Mouse (Mus musculus): ENCODE results near the gene Pxn. TPM values are rescaled to one million over a fixed set of nuclear protein-coding genes. Genes with fewer than 3 reads are reported as not detected.
A peak's percentile ranks its signal among the peaks of the same experiment; 100 is the strongest.
"Not testable (repeated sequence)": the region's sequence is repeated elsewhere in the genome, so short reads cannot be mapped to it uniquely, and the experiment has no call there.

The Pxn gene
- total RNA-seq, 2 experiments from 2014 or later, result 39.8 to 46.1 TPM

DNA sequence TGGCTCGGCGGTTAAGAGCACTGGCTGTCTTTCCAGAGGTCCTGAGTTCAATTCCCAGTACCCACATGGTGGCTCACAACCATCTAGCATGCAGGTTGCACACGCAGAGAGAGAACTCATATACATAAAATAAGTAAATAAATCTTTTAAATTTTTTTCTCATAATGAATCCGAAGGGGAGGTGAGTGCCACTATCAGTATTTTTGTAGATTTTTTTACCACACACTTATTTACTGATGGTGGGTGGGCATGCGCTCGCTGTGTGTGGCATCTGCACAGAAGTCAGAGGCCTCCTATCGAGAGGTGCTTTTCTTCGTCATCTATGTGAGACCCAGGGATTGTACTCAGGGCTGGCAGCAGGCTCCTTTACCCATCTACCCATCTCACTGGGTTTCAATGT is 19.1 kb upstream of the Pxn start:
- no peak for DNase-seq

DNA sequence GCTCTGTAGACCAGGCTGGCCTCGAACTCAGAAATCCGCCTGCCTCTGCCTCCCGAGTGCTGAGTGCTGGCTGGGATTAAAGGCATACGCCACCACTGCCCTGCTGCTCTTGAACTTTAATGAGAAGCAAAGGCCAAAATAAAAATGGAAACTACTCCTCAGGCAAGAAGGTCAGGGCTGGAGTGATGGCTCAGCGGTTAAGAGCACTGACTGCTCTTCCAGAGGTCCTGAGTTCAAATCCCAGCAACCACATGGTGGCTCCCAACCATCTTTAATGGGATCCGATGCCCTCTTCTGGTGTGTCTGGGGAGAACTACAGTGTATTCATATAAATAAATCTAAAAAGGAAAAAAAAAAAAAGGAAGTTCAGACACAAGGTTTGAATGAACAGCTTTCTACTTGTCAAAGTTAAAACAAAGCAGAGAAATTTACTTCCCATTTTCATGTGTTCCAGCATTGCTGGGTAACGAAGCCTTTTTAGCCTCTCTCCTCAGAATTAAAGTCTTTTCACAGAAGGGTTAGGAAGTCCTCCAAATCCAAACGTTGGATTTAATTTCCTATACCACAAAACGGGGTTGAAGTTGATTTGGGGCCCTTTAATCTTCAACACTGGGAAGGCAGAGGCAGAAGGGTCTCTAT is 18.4 kb upstream of the Pxn start:
- DNase-seq, result no peak

DNA sequence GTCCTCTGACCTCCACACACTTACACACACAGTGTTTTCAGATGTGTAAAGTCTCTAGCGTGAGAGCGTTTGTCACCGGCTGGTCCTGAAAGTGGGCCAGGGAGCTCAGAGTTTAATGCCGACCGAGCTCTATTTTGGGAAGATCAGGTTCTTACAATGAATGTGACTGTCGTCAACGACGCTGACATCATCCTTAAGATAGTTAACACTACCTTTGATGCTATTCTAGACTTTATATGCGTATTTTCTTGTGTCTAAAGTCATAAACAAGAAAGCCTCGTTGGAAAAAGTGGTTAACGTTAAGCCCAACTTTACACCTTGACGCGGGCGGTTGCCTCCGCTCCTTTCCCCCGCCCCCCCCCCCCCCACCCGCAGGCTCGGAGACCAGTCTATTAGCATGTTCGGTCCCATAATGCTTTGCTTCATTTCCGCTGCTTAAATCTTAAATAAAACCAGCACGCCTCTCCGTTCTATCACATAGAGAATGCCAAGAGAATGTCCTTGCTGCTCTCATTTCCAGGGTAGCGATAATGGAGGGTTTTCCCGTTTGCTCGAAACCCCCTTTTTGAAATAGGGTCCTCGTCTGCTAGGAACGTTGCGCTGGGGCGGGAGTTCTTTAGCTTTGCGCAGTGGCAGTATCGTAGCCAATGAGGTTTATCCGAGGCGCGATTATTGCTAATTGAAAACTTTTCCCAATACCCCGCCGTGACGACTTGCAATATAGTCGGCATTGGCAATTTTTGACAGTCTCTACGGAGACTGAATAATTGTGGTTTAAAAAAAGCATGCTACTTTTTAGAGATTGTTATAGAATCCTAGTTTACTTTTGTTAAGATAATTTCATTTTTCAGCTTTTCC is 17.4 kb upstream of the Pxn start:
- DNase-seq, result peak; percentile 79 to 84

DNA sequence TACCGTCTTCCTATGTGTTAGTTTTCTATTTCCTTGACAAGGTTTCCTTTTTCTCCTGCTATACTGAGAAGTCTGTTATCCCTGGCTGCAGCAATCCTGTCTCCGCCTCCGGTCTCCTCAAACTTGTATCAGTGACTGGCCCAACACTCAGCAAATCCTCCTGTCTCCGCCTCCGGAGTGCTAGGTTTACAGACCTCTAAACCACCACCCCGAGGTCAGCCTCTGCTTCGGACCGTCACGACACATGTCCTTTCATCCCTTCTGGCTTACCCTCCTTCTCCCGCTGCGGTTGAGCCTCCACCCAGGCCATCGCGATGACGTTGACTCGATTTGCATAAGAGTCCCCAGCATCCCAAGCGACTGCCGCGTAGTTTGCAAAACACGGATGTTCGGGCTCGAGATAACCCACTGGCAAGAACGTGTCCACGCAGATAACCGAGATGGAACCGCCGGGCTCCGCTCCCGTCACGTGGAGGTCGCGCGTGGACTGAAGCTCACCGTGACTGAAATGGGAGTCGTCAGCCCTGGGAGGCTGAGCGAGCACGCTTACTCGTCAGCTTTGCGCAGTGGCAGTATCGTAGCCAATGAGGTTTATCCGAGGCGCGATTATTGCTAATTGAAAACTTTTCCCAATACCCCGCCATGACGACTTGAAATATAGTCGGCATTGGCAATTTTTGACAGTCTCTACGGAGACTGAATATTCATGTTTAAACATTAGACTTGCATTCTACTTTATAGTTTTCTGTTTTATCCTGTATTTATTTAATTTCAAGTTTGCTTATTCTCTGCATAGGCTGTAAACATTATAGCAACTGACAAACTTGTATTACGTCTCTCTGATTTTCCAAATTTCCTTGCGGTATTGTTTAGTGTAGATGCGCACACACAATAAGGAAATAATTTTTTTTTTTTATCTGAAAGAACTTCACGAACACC is 16.5 kb upstream of the Pxn start:
- DNase-seq, result peak; percentile 86 to 87

DNA sequence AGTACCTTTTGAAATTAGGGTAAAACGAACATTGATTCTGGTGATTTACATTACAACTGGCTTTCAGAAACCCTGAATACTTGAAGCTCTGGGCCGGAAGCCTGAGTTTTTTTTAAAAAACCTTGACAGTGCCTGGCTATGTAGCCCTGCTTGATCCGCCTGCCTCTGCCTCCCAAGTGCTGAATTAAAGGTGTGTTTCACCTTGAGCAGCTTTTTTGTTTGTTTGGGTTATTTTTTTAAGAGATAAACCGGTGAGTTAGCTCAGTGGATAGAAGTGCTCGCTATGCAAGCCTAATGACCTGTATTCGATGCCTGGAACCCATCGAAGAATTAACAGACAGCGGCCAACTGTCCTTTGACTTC is 15.9 kb upstream of the Pxn start:
- no peak for DNase-seq

DNA sequence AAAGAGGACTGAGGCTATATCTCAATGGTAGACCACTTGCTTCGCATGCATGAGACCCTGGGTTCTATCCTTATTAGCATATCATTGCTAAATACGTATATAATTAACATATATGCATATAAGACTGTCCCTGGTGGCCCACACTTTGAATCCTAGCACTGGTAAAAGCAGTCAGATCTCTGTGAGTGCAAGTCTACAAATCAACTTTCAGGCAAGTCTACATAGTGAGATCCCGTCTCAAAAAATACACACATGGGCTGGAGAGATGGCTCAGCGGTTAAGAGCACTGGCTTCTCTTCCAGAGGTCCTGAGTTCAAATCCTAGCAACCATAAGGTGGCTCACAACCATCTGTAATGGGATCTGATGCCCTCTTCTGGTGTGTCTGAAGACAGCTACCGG is 15.4 kb upstream of the Pxn start:
- DNase-seq, result no peak

DNA sequence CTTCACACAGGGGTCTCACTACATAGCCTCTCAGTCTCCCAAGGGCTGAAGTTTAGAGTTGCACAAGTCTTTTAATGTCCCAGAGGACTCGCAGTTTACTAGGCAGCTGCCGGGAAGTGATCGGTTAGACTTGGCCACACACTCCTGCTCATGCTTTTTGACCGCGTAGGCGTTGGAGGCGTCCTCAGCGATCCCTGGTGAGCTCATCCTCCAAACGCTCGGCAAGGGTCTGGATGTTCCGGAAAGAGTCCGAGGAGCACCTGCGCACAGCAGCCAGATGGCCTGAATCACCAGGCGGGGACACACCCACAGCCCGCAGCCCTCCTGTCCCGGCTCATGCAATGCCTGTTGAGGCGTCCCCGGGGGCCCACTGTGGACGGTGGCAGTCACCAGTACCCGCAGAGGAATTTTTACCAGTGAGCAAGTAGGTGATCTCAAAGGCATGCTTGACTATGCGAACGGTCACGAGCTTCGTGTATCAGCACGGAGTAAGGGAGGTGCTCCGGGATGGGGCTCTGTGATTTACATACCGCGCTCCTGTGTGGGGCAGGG is 14.6 kb upstream of the Pxn start:
- no peak for DNase-seq

DNA sequence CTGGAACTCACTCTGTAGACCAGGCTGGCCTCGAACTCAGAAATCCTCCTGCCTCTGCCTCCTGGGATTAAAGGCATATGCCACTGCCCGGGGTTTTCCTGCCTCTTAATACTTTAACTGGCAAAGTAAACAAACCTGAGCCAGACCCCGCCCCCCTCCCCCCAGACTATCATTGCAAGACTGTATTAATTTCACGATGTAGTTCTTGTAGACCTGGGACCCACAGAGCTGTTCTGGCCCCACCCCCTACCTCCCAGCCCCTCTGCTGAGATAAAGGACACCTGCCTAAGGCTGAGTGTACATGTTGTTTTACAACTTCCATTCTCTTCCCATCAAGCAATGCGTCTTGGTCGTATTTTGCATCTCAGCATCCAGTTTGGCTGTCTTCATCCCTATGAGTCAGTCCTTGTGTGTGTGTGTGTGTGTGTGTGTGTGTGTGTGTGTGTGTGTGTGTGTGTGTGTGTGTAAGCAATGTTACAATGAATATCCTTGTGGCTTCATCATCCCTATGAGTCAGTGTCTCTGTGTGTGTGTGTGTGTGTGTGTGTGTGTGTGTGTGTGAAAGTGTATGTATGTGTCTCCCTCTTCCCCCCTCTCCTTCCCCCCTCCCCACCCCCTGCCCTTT is 13.7 kb upstream of the Pxn start:
- DNase-seq, result no peak

DNA sequence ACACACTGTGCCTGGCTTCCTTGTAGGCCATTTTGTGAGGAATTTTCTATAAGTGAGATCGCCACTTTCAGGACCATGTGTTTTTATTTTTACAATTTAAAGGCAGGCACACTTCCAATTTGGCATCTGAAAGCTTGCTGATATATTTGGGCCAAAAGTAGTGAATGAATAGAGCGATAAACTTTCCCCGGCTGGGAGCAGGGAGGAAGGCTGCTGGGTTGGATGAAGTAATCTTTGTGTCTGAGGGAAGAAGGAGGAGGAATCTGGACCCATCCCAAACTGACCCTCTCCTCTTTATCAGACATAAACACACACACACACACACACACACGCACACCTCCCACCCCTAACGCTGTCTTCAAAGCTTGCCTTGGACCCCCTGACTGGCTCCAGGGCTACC is 13.0 kb upstream of the Pxn start:
- DNase-seq, result no peak

DNA sequence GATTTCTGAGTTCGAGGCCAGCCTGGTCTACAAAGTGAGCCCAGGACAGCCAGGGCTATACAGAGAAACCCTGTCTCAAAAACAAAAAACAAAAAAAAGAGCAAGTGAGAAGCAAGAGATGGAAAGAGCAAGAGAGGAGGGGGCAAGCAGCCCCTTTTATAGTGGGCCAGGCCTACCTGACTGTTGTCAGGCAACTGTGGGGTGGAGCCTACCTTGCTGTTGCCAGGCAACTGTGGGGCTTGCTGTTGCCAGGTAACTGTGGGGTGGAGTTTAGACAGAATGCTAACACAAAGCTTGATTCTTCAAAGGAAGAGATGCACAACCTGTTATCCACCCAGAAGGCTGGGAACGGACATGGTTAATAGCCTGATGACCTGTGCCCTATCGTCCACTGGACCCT is 10.9 kb upstream of the Pxn start:
- DNase-seq, result not testable (repeated sequence)

DNA sequence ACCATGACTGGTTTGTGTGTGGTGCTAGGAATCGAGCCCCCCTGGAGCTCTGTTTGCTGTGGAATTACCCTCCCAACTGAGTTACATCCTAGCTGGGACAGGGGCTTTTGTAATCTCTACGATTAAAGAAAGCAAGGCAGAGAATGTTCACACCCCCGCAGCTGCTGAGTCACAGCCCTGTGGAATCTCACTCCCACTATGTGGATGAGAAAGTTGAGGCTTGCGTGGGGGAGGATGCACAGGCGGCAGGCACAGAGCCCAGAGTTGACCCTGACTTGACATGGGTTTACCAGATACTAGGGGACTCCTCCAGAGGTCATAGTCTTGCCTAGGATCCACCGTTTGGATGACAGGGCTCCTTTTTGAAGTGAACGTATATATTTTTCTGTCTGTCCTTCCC is 9.4 kb upstream of the Pxn start:
- DNase-seq, result no peak

DNA sequence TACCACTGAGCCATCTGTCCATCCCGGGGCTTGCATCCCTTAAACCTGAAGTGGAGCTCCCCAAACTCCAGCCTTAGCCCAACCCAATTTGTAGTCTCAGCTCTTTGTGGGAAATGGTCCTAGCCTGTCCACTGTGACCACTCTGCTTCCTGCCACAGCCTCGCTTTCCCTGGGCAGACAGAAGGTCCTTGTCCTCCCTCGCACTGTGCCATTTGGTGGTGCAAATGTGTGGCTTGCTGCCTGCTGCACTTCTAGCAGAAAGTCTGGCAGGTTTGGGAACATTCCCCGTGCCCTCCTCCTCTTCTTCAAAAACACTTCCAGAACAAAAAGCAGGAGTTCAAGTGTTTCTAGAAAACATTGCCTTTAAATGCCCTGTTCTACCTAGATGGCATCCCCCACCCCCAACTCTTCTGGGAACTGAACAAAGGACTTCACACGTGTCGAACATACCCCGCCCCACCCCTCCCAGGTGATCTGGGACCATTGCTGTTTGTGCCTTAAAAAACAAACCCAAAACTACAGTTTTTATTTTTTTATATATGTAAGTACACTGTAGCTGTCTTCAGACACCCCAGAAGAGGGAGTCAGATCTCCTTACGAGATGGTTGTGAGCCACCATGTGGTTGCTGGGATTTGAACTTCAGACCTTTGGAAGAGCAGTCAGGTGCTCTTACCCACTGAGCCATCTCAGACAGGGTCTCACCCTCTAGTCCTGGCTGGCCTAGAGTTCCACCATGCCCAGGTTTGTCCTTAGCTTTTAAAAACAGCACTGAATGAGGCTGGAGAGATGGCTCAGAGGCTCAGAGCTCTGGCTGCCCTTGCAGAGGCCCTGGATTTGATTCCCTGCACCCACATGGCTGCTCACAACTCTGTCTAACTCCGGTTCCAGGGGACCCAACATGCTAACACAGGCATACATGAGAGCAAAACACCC is 7.9 kb upstream of the Pxn start:
- no peak for DNase-seq

DNA sequence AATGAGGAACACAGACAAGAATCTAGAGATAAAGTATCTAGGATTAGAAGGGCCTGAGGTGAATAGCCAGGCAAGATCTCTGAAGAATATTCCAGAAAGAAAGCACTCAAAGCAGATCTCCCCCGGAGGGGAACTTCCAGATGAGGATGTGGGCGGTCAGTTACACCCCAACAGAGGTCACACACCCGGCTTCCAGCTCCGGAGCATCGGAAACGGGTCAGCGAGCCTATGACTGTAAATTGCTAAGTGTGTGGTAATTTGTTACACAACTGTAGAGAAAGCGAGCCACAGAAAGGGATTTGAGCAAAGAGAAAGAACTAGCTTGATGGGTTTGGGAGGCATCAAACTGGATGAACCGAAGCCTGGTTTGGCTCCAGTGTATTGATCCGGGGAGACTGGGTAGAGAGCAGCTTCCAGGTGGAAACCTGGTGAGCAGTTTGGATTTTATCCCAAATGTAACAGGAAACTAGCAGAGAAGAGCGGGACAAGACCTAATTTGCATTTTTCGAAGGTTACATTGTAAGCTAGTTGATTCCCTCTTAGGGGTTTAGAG is 6.0 kb upstream of the Pxn start:
- no peak for DNase-seq

DNA sequence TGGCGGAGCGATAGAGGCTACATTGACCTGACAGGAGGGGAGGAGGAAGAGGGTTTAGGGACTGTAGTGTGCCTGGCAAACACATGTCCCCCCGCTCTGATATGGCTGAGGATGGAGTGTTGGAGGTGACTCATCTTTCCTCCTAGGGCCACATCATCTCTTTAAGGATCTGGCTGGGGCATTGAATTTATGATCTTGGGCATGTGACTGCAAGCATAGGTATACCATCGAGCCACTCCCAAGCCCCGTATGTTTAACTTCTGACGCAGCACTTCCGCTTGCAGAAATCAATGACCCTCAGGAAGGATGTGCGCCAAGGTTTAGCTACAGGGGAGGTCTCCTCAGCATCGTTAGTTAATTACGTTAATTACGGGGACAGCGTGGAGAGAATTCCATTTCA is 3.4 kb upstream of the Pxn start:
- DNase-seq, result no peak

DNA sequence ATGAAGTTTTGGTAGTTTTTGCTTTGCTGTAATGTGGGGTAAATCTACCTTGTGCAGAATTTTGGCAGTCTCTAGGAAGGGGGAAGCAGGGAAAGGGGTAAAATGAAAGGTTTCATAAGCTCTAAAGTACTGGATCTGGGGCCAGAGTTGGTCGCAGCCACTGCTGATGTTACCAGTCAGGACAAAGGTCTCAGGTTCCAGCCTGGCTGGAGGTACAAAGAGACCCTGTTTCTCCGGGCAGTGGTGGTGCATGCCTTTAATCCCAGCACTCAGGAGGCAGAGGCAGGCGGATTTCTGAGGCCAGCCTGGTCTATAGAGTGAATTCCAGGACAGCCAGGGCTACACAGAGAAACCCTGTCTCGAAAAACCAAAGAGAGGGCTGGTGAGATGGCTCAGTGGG is 859 bp upstream of the Pxn start:
- DNase-seq, result not testable (repeated sequence)

DNA sequence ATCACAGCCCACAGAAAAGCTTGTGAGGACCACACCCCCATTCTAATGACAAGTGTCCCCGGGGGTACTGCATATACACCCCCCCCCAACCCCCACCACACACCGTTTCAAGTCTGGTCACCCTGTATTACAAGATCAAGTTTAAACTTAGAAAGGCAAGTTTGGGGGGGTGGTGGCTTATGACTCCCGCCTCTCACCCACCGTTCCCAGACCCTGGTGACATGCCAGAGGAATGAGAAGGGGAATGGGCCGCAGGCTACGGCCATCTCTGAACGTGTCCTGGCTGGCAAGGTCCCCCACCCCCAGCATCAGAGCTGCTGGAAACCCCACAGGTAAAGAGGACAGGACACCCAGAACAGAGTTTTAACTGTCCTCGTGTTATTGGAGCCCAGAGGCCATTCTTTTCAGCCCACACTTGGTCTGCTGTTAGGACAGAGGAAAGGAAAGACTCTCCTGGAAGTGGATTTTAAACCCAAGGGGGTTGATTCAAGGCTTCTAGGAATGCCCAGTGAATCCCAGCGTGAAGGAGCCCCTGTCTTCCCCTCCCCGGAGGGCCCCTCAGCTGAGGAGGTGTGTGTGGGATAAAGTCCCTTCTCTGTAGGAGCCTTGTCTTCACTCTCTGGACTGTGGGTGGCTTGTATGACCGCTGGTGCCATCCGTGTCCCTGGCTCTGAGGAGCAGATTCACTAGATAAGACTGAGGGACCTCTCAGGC is 948 bp downstream of the Pxn start:
- no peak for DNase-seq

DNA sequence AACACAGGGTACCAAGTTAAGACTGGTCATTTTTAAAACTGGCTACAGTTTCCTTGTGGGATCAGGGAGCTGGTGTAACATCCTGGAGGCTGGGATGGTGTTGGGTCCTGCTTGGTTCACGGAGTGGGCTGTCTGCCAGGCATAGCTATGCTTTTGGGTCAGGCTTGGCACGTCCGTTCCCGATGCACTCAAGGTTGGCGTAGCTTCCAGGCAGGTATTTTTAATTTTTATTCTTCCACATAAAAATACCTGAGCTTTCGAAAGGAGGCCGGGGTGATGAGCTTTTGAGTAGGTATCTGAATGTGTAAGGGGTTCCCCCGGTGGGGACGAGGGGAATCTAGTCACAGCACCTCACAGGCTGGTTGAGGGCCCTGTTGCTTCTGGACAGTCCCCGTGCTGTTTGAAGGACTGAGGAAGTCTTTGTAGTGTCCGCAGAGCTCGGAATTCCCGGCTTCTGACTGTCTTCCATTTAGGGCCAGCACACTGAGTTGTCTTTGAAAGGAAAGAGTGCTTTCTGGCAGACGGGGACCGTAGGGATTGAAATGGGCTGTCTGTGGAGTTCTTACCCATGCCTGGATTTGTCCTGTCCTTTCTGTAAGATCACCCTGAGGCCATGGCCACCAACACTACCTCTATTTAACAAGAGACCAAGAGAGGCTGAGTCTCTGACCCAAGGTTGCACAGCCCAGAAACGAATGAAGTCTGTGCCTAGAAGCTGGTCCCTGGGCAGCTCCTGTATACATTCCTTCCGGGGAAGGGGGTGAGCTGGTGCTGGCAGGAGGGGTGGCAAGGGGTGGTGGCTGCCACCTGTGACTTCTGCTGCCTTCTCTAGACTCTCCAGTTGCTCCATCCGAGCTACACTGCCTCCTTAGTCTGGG is 1.7 kb downstream of the Pxn start:
- DNase-seq, result no peak

DNA sequence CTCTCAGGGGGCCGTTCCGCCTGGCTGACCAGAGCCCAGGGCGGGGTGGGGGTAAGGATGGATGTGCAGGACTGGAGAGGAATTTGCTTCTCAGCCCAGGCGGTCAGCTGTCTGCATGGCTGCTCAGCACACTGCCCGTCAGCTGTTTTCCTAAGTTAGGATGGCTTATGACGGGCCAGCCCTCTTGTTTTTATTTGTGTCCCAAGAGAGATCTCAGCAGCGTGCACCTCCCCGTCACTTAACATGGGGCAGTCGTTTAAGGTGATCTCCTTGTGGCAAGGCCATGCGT is 2.3 kb downstream of the Pxn start:
- DNase-seq, result no peak

DNA sequence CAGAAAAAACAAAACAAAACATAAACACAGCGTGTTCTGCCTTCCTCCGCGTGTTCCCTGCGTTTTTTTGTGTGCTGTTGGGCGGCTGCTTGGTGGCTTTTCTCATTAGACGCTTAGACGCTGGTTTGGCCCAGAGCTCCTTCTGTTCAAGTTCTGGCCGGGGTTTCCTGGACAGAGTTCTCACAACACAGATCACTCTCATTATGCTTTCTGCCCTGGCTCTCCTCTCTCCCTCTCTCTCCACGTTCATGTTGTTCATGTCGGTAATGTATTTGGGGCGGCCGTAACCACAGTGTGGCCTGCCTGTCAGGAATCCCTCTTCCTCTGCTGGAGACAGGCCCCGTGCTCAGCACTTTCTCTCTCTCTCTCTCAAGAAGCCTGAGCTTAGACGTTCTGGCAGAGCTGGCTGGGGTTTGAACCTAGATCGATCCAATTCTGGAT is 2.9 kb downstream of the Pxn start:
- DNase-seq, result peak in 1 of 2 experiments; percentile 40
